Mouse (Mus musculus) neutrophil, adult 5-6 weeks (primary cell): Measurements from ENCODE around the gene Syn3. TPM values are rescaled to one million over a fixed set of nuclear protein-coding genes. Genes with fewer than 3 reads are reported as not detected.

ENCODE experiments used
- ATAC-seq: fragments of 151-379, 151-347 bp; 2 replicates; pipeline ENCODE4 v1.8.0; 2017; ENCODE audit warnings: mild to moderate bottlenecking, moderate TSS enrichment; ENCODE audit not compliant: insufficient number of reproducible peaks, poor library complexity, low FRiP score, severe bottlenecking; ENCODE audit errors: extremely low read depth
- total RNA-seq: library from RNA; stranded (forward); fragments of 200-1000 nt; gene quantifications from 2 replicates; pipeline ENCODE4 v1.2.3, GENCODE M21; 2017

Gene Syn3
- total RNA-seq, 1 experiment from 2014 or later = not detected

DNA sequence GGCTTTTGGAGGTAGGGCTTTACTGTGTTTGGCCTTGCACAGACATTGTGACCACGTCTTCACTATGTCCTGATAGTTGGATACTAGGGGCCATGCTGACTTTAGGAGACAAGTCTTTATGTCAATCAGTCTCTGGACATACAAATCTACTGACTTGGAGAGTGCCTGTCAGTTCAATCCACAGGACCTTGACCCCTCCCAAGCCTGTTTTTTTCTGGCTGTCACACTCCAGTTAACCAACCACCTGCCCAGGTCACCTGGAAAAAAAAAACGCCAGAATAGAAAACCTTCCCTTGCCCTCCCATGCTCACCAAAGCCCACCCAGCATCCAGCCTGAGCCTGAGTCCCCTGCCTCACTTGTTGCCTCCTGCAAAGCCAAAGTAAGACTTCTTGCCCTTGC lies 70.7 kb downstream of the Syn3 start:
- no peak for ATAC-seq

DNA sequence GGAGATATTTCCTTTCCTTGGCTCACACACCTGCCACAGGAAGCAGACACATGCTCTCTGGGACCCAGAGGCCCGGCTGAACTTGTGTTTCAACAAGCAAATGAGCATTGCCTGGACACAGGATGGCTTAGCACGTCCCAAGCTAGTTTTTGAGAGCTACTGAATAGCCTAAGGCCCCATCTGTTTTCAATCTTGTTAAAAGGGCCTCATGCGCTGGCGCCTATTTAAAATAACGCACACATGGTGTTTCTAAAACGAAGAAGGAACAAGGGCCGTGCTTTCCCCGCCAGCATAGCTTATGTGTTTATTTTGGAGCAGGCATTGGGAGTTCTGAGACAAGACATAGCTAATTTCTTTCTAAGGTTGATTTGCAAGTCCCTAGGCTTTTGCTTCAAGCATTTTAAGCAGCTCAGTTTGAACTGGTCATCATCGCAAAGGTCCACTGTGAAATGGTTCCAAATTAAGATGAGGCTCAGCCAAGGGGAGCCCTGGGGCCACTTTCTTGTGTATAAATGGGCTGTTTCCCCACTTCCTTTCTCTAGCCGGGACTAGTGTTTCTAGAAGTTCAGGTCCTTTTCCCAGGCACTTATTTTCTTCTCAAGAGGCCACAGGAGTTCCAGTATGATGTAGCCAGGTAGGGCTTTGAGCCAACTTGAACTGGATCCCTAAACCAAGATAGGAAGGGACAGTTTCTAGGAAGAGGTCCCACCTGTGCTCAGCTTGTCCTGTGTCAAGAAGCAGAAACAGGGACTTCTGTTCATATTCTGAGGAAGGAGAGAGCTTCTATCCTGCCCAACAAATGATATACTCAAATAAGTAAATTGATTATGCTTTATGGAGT lies 72.8 kb downstream of the Syn3 start:
- no peak for ATAC-seq

DNA sequence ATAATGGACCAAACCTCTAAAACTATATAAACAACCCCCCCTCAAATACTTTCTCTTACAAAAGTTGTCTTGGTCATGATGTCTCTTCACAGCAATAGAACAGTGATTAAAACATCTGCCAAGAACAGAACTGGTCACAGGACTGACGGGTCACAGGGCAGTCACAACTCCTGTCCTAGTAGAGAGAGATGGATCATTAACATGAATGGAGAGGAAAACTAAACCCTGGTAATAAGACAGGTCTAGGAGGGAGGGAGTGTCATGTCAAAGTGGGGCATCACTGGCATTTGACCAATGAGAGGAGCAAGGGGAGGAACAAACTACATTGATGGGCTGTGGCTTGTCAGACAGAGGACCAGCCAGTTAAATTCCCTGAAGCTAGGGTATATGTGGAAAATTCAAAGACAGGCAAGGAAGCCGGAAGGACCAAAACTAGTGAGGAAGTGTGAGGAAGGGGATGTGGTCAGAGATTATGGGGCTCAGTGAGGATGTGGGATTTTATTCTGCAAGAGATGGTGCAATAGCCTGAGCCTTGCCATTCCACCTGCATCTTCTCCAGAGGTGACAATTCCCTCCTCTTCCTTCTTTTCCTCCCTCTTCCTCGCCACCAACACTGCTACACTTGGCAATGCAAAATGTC lies 76.8 kb downstream of the Syn3 start:
- ATAC-seq = no peak

DNA sequence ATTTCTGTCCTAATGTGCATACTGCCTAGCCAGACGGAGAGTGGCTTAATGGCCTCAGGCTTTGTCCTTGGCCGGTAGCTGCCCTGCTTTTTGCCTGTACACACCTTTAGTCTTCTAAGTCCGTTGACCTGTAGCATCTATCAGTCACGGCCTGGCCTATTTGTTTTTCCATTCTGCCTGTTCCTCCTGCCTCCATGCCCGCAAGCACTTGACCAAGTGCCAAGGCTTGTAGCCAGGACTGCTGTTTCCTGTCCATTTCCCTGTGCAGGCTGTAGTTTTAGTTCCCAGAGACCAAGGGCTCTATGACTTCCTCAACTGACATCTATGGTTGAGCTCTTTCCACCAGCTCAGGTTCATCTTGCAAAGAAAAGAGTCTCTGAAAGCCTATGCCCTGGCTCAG lies 79.8 kb downstream of the Syn3 start:
- no peak for ATAC-seq

GRCm38 (mm10) chr10:86418345-86418744 lies 80.4 kb downstream of the Syn3 start:
- no peak for ATAC-seq

DNA sequence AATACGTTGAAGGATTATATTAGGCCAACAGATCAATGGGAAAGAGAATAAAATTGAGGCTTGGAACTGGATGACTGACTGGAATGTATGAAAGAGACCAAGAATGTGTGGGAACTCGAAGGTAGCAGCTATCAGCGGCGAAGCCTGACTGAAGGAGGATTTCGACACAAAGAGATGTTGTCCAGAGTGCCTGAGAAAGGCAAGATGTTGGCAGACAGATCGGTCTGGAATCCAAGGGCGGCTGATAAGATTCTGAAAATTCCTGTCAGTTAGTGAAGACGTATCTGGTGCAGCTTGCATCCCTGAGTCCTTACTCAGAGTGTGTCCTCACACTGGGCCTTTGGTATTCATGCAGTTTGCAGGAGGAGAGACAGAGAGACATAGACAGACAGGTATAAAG lies 81.9 kb downstream of the Syn3 start:
- no peak for ATAC-seq

DNA sequence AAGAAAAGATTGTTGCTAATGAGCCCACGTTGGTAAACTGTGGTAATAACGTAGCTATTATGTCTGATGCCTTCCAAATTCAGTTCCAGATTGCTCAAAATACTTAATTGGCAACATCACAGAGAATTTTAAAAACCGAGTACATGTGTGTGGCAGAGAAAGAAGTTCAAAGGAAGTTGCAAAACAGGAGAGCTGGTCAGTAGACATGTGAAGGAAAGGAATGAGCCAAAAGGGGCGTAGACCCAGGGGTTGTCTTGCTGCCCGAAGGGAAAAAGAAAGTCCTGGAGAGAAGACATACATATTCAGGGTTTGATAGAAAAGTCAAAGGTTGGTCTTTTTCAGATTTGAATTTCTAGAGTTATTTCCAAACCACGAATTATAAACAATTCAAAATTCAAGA lies 87.8 kb downstream of the Syn3 start:
- ATAC-seq = no peak

DNA sequence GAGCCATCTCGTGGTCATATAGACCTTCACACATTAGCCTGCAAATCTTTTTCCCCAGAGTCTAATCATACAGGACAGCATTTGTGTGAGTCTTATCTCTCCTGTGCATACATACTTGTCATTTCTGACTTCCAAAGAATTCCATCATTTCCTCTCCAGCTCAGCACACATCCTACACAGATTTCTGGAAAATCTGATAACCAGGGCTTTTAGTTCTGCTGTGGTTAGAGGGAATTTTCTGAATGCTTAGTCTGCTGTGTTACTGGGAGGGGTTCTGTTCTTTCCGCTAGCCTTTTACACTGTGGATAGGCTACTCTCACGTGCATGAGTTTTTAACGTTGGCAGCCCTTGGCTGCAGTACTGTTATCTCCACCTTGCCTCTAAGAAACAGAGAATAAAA lies 91.7 kb downstream of the Syn3 start:
- no peak for ATAC-seq

- no peak for ATAC-seq
Observed at GRCm38 (mm10) chr10:86398347-86398720, 100.4 kb downstream of the Syn3 start.

DNA sequence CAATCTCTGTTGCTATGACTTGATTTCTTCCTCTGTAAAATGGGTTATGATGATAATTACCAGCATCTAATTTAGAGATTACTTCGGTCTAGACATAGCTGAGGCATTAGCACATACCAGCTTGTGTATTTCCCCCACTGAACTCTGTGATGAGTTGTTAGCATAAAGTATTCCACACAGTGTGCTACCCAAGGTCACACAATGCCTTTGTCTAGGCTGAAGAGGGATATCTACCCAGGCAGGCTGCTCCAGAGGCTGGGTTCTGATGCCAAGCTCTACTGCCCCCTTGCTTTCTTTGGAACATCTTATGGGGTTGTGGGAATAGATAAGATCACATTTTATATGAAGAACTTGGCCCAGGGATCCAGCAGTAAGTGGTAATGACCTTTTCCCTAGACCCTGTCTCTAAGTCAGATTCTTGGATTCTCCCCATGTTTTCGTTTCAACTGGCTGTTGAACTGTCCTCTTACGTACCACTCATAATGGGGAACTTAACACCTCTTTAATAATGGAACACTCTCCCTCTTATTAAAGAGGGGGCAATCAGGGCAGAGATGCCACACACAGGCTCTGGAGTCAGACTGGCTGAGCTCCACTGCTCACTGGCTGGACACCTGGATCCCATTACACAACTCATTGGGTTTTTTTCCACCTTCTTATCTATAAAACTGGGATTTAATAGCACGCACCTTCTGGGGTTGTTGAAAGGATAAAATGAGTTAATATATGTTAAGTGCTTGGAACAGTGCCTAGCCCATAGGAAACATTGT lies 100.9 kb downstream of the Syn3 start:
- no peak for ATAC-seq

DNA sequence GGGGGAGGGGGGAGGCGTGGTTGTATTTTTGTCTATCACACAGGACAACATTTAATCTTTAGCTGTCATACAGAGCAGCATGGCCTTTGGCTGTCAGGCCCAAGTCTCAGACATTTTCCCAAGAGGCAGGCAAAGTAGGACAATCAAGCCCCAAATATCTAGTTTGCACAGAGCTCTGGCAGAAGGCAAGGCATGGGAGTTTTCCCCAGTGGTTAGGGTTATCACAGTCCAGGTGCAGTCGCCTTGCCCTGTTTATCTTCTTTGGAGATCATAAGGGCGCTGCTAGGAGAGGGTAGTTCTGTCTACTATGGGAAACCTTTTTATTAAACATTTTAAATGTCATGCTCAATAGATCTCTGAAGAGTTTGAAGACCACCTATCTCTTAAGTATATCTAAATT lies 106.3 kb downstream of the Syn3 start:
- no peak for ATAC-seq

DNA sequence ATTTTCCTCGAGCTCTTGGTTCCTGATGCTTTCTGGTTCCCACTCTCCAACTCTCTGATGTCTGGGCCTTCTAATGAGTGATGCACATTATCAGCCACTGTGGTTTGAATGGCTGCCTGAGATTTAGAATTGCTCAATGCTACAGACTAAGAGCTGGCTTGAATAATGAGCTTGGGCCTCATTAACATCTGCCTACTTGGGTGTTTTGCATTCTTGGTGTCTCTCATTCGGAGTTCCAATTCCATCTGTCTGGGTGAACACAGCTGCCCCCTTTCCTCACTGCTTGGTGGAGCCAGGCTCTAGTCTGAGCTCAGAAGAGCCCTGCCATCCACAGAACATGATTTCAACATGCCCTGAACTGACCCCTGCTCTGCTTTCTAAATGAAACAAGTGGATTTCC lies 108.8 kb downstream of the Syn3 start:
- no peak for ATAC-seq

DNA sequence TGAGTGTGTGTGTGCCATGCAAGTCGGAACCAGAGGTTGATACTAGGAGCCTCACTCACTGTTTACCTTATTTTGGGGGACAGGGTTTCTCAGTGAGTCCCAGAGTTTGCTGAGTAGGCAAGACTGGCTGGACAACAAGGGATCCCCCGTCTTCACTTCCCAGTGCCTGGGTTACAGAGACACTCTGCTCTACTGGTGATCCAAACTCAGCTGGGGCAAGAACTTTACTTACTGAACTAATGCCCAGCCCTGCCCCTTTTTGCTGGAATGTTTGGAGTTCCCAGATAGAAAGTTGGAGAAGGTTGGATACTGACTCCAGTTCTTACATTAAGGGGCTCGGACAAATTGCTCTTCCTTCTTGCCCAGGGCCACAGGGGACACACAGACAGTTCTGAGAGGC lies 109.3 kb downstream of the Syn3 start:
- ATAC-seq = no peak

GRCm38 (mm10) chr10:86388803-86389202 lies 109.9 kb downstream of the Syn3 start:
- no peak for ATAC-seq

DNA sequence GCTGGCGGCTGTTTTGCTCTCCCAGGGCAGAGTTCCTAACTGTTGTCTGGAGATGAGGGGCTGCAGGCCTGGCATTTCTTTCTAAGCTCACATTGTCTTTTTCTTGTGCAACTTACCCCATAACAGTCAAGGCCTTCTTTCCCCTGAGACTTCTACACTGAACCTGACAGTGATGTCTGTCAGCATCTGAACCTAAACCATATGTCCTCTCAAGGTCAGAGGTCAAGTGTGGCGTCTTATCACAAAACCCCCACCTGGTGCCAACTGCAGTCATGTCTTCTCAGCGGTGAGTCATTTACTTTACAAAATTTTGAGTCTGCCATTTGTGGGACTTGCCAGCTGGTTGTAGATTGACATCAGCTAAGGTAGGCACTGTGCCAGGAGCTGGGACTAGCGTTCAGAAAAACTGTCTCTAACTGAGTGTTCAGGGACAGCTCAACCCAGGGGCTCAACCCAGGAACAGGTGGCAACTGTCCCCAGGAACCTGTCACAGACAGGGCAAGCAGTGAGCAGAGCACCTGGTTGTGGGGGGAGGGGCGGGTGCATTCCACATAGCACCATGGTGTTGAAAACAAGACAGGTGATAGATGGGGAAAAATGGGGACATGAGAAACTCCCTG lies 110.8 kb downstream of the Syn3 start:
- no peak for ATAC-seq

DNA sequence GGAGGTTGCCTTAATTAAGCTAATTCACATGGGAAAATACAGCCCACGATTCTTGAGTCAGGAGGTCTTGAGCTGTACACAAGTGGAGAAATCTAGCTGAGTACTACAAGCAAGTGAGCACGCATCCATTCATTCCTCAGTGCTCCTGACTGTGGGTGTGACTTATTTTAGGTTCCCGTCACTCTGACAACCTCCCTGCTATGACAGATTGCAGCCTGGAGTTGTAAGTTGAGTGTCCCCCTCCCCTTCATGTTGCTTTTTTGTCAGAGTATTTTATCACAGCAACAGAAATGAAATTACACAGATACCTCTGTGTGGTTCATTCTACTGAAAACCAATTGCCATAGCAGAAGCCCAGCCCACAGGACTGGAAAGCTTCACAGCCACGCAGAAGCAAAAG lies 112.5 kb downstream of the Syn3 start:
- no peak for ATAC-seq

- ATAC-seq = no peak
Observed at GRCm38 (mm10) chr10:86385656-86386055, 113.0 kb downstream of the Syn3 start.

DNA sequence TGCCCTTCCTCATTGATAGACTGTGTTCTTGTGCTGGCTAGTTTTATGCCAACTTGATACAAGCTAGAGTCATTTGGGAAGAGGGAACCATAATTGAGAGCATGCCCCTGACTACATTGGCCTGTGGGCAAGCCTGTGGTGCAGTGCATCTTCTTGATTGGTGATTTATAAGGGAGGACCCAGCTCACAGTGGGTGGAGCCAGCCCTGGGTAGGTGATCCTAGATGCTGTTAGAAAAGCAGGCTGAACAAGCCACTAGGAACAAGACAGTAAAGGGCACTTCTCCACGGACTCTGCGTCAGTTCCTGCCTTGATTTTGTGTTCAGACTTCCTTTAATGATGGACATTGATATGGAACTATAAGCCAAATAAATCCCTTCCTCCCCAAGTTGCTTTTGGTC lies 114.0 kb downstream of the Syn3 start:
- no peak for ATAC-seq

DNA sequence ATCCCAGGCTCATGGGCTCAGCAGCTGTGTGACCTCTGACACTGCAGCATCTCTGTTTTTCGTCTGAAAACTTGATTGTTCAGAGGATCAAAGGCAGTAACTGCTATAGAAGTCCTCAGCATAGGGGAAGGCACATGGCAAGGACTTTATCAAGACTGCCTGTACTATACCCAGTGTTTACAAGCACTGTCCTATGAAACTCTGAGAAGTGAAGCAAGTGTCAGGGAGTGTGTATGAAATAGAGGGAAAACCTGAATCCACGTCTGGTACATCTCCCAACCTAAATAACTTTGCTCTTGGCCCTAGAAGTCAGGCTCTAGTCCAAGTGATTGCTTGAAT lies 116.8 kb downstream of the Syn3 start:
- no peak for ATAC-seq
